Mouse (Mus musculus): Measurements from ENCODE around the gene Plekhg3.

Gene Plekhg3

DNA sequence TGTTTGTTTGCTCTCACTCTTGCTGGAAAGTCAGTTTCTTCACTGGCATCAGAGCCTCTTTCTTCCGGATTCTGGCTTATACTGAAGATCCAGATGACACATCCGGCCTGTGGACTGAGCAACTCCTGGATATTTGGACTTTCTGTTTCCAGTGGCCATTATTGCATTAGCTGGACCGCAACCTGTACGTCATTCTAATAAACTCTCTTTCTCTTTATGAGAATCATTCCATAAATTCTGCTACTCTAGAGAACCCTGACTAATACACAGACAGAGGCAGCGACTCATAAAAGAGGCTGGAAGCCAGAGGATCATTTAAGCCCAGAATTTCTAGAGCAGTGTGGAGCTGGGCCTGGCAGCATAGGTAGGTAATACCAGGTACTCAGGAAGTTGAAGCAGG is 1.9 kb upstream of the Plekhg3 start:
- no peak for DNase-seq

DNA sequence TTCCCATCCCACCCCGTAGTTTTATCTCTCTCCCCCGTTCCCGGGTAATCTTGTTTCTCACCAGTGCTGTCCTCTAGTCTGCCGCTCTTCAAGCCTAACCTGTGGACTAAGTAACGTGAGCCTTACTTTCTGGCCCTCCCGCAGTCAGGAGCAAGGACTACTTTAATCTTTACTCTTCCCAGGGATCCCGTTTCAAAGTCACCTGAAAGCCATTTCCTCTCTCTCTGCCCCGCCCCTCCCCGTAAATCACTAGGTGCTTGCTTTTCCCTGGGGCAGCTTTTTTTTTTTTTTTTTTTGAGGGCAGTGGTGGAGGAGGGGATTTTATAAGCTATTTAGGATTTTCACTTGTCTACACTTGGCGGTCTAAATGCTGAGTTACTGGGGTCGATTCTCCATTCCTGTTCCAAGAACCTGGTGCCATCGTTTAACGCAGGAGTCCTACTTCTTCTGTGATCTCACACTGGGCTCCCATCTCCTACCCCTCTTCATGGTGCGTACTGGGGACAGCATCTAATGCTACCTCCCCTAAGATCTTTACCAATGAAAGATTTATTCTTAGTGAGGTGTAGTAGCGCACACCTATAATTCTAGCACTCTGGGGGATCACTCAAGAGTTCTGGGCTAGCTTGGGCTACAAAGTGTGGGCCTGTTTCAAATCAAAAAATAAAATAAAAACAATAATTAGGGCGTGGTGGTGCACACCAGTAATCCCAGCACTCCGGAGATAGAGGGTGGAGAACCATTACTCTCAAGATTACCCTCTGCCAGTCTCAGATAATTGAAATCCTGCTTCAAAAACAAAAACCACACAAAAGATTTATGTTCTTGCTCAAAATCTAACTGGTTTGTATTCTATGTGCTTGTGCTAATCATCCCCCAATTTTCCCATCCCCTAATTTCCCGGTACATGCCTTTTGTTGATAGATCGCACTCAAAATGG is 1.6 kb downstream of the Plekhg3 start:
- DNase-seq: no peak

- DNase-seq: peak; percentile 59
Observed at GRCm38 (mm10) chr12:76532926-76533376, 2.3 kb downstream of the Plekhg3 start.

DNA sequence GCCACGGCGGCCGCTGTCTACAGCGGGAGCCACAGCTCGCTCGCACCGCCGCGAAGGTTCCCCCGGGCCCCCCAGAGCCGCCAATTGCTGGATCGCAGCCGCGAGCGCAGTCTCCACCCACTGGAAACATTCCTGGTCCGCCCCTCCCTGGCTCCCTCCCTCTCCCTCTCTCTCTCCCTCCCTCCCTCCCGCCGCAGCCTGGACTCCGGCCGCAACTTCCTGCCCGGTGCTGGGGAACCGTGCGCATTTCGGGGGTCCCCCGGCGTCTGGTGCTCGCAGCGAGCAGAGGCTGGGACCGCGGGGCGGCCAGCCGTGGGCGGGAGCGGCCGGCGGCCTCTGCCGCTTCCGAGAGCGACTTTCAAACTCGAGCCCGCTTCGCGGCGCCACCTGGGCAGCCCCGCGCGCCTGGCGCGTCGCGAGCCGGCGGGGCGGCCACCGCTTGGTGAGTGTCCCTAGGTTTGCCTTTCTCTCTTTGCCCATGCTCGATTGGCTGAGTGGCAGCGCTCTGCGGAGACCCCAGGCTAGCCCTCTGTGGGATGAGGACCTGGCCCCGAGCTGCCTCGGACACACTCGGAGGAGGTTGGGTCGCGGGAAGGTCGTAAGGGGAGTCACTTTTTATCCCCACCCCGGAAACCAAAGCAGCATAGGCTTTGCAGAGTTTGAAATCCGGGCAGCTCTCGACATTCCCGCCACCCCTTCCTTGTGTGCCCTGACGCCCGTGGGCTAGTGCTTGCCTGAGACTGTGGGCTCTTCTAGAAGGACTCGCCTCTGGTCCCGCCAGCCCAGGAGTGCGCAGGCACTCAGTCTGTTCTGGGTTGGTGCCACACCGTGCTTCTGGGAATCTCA is 2.9 kb downstream of the Plekhg3 start:
- peak; percentile 76 for DNase-seq

DNA sequence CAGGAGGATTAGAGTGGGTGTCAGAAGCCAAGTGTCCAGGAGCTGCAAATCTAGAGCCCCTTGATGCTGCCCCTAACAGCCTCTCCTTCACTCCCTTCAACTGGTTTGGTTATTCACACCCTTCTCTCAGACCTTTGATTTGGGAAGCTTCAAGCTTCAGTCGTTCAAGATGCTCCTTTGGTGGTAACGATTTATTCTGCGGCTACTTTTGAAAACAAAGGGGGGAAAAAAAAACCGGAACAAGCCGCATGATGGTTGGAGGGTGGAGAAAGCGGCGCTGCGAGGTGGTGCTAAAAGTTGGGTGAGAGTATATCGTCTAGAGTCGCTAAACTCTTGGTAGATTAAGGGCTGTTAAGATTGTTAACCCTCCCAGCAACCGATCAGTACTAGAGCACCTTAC is 3.5 kb downstream of the Plekhg3 start:
- DNase-seq: peak; percentile 47

GRCm38 (mm10) chr12:76534641-76535283 is 4.1 kb downstream of the Plekhg3 start:
- no peak for DNase-seq

- DNase-seq: peak; percentile 36
Observed at GRCm38 (mm10) chr12:76535471-76535900, 4.8 kb downstream of the Plekhg3 start.

- peak; percentile 42 for DNase-seq
Observed at GRCm38 (mm10) chr12:76536591-76537153, 6.0 kb downstream of the Plekhg3 start.

DNA sequence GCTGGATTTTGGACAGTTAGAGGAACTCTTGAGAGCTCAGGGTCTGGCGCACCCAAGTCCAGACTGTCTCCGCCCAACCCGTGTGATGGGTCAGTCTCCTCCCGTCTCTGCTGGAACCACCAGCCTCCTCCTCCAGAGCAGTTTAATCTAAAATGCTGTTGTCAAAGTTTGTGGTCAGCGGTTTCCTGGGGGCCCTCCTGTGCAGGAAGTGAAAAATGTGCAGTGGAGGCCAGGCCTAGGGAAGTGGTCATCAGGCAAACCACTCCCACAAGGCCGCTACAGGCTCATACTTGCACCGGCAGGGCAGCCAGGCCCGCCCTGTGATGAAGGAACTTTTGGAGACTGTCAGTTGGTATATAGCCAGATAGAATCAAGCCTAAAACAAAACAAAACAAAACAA is 6.7 kb downstream of the Plekhg3 start:
- DNase-seq: peak; percentile 53

- DNase-seq: no peak
Observed at GRCm38 (mm10) chr12:76540169-76540568, 9.5 kb downstream of the Plekhg3 start.

GRCm38 (mm10) chr12:76540701-76541221 is 10.1 kb downstream of the Plekhg3 start:
- DNase-seq: no peak

GRCm38 (mm10) chr12:76541475-76541874 is 10.8 kb downstream of the Plekhg3 start:
- no peak for DNase-seq

- no peak for DNase-seq
Observed at GRCm38 (mm10) chr12:76541879-76542278, 11.2 kb downstream of the Plekhg3 start.

- DNase-seq: no peak
Observed at GRCm38 (mm10) chr12:76545786-76546370, 15.2 kb downstream of the Plekhg3 start.

- DNase-seq: peak; percentile 39
Observed at GRCm38 (mm10) chr12:76546383-76547276, 15.9 kb downstream of the Plekhg3 start.

- peak; percentile 70 for DNase-seq
Observed at GRCm38 (mm10) chr12:76547409-76548081, 16.9 kb downstream of the Plekhg3 start.

- DNase-seq: no peak
Observed at GRCm38 (mm10) chr12:76548082-76548423, 17.4 kb downstream of the Plekhg3 start.

DNA sequence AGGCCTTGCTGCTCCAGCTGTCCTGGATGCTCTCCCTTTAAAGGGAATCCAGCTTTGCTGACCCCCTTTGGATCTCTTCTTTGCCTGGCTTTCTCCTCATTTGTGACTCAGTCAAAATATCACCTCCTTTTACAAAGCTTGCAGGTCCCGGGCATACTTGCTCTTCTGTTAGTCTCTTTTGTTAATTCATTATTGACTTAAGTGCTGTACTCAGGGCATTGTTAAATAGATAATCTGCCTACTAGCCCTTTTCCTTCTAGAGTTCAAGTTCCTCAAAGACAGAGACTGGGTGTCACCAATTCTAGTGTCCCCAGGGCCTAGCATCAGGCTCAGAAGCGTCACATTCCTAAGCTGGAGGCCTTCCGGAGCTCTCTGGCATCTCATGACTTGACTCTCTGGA is 18.5 kb downstream of the Plekhg3 start:
- no peak for DNase-seq

DNA sequence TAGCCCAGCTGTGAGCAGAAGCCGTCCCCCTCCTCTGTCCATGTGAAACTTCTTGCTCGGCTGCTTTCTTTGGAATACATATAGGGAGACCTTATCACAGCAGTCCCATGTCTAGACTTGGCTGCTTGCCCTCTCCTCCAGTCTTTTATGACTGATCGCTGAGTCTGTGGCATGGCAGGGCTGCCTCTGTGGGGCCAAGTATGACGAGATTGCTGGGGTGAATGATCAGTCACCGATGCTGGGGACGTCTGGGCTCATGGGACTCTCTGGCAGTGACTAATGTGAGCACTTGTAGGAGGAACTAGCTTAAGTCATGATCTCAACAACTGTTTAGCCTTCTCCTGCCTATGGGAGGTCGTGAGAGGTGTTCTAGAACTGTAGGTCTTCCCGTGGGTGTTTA is 21.6 kb downstream of the Plekhg3 start:
- DNase-seq: no peak

DNA sequence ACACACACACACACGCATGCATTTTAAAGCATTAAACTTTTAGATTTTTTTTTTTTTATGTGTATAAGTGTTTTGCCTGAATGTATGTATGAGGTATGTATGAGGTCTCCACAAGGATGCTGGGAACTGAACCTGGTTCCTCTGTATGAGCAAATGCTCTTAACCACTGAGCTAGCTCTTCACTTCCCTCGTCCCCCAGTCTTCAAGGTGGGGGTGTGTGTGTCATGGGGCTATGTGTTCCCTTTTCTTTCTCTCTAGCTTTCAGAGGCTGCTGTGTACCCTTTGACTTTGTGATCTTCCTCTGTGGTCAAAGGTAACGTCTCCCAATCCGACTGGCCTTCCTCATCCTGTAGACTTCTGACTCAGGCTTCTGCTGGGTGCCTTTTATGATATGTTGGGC is 22.3 kb downstream of the Plekhg3 start:
- DNase-seq: no peak
